Mouse (Mus musculus) kidney, embryonic 15.5 days (tissue): Measurements from ENCODE around the gene Arid5b. TPM values are rescaled to one million over a fixed set of nuclear protein-coding genes. Genes with fewer than 3 reads are reported as not detected.

ENCODE experiments used
- ATAC-seq: fragments of 200-750 bp; cut with Nextera tagmentation; replicated peaks from 2 replicates; pipeline ENCODE4 v1.8.0; 2017; ENCODE audit warnings: moderate TSS enrichment; ENCODE audit not compliant: low FRiP score
- H3K27ac ChIP-seq: fragments of 300-500 bp; sonication (generic); 2 replicates; pipeline ENCODE4 v1.5.1; 2015; ENCODE audit warnings: mild to moderate bottlenecking, inconsistent platforms
- H3K27me3 ChIP-seq: fragments of 300-500 bp; sonication (generic); 2 replicates; pipeline ENCODE4 v1.6.1; 2015; ENCODE audit warnings: inconsistent platforms
- H3K36me3 ChIP-seq: fragments of 300-500 bp; sonication (generic); 2 replicates; pipeline ENCODE4 v1.6.1; 2015; ENCODE audit warnings: inconsistent platforms
- H3K4me1 ChIP-seq: fragments of 300-500 bp; sonication (generic); 2 replicates; pipeline ENCODE4 v1.6.1; 2015; ENCODE audit warnings: inconsistent platforms
- H3K4me2 ChIP-seq: fragments of 300-500 bp; sonication (generic); 2 replicates; pipeline ENCODE4 v1.6.1; 2015; ENCODE audit warnings: moderate library complexity, mild to moderate bottlenecking, inconsistent platforms
- H3K4me3 ChIP-seq: fragments of 300-500 bp; sonication (generic); replicated peaks from 2 replicates; pipeline ENCODE4 v1.5.1; 2015; ENCODE audit warnings: mild to moderate bottlenecking, inconsistent platforms
- H3K9ac ChIP-seq: fragments of 300-500 bp; sonication (generic); 2 replicates; pipeline ENCODE4 v1.6.1; 2015; ENCODE audit warnings: mild to moderate bottlenecking, inconsistent platforms
- H3K9me3 ChIP-seq: fragments of 300-500 bp; sonication (generic); replicated peaks from 2 replicates; pipeline ENCODE4 v1.6.1; 2016; ENCODE audit warnings: inconsistent platforms
- WGBS: fragments of 180-500 bp; shearing (Covaris S2); methylation state at CpG from one replicate; pipeline ENCODE4 v1.1.7; 2015; ENCODE audit warnings: mixed read lengths; 5-methylcytosine and 5-hydroxymethylcytosine counted together
- polyA plus RNA-seq: library from polyadenylated mRNA; unstranded; fragments of >200 nt; fragmentation: Nextera tagmentation; extraction: Ambion mirVana; gene quantifications from 2 replicates; pipeline ENCODE4 v1.2.1, GENCODE M21; 2015

The Arid5b gene
- polyA plus RNA-seq, 1 experiment from 2014 or later = 38.6 TPM

DNA sequence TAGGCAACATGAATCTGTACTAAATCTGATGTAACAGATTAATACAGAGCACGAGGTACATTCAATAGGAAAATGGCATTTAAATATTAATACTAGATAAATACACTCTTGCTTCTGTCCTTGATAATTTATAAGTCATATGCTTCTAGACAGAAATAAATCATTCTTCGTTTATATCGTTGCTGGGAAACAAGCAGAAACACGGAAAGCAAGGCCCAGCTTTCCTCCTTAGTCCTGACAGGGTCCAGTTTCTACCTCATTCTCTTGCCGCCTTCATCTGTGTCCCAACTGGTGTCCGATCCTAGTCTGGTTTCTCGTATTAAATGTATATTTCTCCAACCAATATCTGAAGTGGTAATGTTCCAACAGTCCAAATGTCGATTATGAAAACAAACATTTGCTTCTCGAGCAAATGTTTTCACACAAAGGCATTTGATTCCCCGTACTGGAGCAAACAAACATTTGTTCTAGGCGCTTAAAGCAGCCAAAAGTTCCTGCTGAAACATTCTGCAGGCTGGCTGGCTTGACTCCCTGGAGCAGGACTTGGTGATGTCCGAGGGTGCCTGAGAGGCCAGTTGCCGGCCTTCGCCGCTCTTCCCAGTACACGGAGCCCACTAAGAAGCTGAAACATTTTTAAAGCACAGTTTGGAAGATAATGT, 217.8 kb downstream of the Arid5b start:
- ATAC-seq = no peak

DNA sequence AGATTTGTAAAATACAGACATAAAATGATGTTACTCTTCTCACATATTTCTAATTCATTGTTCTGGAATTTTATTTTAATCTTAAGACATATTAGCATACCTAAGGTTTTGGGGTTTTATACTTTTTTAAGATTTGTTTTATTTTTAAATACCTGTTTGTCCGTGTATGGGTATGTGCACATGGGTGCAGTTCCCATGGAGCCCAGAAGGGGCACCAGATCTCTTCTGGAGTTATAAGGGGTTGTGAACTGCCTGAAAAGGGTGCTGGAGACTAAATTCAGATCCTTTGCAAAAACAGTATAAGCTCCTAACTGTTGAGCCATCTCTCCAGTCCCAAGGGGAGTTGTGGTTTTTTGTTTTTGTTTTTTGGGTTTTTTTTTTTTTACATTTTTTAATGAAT, 220.2 kb downstream of the Arid5b start:
- no peak for ATAC-seq
- H3K9ac ChIP-seq = no peak overlapping the region
- 98% methylated on average over 1 of the region's 1 CpGs for WGBS
- H3K27ac ChIP-seq = no peak overlapping the region
- no peaks in the 10 kb centered on the region for H3K9me3 ChIP-seq
- no peak overlapping the region for H3K4me2 ChIP-seq
- H3K27me3 ChIP-seq = no peaks in the 10 kb centered on the region
- peaks cover 6% of the 10 kb centered on the region; the same call in 1 of the 2 replicates for H3K4me1 ChIP-seq
- H3K36me3 ChIP-seq = no peaks in the 10 kb centered on the region
- no peak overlapping the region for H3K4me3 ChIP-seq

More for the DNA sequence above, 217.8 kb downstream of the Arid5b start:
- WGBS = 34% methylated on average over 16 of the region's 16 CpGs
- H3K4me3 ChIP-seq = no peak overlapping the region
- H3K9ac ChIP-seq = no peak overlapping the region
- H3K36me3 ChIP-seq = no peaks in the 10 kb centered on the region
- H3K27me3 ChIP-seq = no peaks in the 10 kb centered on the region
- peak overlapping the region; percentile 36 for H3K4me2 ChIP-seq
- H3K27ac ChIP-seq = peak overlapping the region; percentile 85
- H3K9me3 ChIP-seq = no peaks in the 10 kb centered on the region
- peaks cover 9% of the 10 kb centered on the region for H3K4me1 ChIP-seq

DNA sequence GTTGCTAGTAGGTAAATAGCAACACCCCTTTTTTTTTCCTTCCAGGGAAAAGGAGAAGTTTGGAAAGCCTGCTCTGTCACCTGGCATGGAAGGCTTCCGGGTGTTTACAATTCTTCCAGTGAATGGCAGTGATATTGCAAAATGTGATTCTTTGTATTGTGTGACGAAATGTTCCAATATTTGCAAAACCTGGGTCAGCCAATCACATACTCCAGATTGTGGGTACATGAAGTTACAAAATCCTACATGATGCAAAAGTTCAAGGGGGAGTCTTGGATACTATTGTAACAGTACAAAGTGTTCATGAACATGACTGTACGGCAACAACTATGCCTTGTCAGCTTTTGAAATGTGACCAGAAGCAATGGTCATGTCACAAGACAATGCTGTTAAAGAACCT, 220.7 kb downstream of the Arid5b start:
- WGBS = 91% methylated on average over 3 of the region's 3 CpGs
- no peak overlapping the region for H3K27ac ChIP-seq
- H3K4me2 ChIP-seq = no peak overlapping the region
- H3K9ac ChIP-seq = no peak overlapping the region
- H3K36me3 ChIP-seq = no peaks in the 10 kb centered on the region
- H3K4me3 ChIP-seq = no peak overlapping the region
- H3K9me3 ChIP-seq = no peaks in the 10 kb centered on the region
- peaks cover 6% of the 10 kb centered on the region; the same call in 1 of the 2 replicates for H3K4me1 ChIP-seq
- H3K27me3 ChIP-seq = no peaks in the 10 kb centered on the region
- ATAC-seq = no peak

DNA sequence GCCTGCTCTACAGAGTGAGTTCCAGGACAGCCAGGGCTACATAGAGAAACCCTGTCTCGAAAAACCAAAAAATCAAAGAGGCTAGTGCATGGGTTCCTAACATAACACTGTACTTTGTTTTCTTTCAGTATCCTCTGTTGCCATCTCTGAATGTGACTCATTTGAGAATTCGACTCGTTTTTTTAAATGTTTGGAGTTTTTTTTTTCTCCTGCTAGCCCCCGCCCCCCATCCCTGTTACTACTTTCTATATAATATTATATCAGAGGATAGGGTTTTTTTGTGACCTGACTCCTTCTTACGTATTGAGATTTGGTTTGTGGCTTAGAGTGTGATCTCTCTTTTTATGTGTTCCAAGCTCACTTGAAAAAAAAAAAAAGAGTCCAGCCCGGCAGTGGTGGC, 223.8 kb downstream of the Arid5b start:
- no peak for ATAC-seq
- Histone ChIP-seq H3K27ac (no peak overlapping the region), H3K9ac (no peak overlapping the region), H3K4me3 (no peak overlapping the region), H3K4me1 (no peaks in the 10 kb centered on the region), H3K4me2 (no peak overlapping the region), H3K9me3 (no peaks in the 10 kb centered on the region), H3K36me3 (no peaks in the 10 kb centered on the region), H3K27me3 (no peaks in the 10 kb centered on the region)
- WGBS = 86% methylated on average over 6 of the region's 6 CpGs

DNA sequence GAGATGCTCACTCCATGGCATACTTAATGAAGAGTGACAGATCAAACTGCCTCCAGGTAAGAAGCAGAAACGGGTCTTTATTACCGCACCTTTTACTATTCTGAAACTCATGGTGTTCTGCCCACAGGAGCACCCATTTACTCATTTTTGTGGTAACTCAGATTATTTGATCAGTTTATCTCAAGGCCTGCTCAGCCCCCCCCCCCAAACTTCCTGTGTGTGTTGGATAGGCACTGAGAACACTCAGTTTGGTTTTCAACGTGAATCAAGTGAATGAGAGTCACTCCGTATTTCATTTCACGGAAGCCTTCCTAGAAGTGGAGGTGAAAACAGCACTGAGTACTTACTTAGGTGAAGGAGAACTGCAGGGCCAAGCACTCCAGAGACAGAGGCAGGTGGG, 224.4 kb downstream of the Arid5b start:
- Histone ChIP-seq H3K9me3 (no peaks in the 10 kb centered on the region), H3K27ac (no peak overlapping the region)

DNA sequence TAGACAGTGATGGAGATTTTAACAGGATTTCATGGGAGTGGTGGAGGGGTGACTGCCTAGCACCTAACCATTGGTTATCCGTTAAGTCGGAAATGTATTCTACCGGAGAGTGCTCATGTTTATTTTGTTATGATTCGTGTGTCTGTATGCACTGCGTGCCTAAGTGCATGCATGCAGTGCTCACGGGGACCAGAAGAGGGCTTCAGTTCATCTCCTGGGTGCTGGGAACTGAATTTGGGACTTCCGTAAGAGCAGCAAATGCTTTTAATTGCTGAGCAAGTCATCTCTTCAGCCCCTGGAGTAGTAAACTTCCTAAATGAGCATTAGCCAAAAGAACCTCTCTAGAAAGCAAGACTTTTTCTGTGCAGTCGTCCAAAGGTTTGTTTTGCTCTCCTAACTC, 226.2 kb downstream of the Arid5b start:
- H3K9me3 ChIP-seq = no peaks in the 10 kb centered on the region
- no peak overlapping the region for H3K4me2 ChIP-seq
- no peaks in the 10 kb centered on the region for H3K27me3 ChIP-seq
- WGBS = 91% methylated on average over 8 of the region's 8 CpGs
- no peak overlapping the region for H3K9ac ChIP-seq
- H3K4me3 ChIP-seq = no peak overlapping the region
- H3K4me1 ChIP-seq = no peaks in the 10 kb centered on the region
- H3K36me3 ChIP-seq = no peaks in the 10 kb centered on the region
- ATAC-seq = no peak
- no peak overlapping the region for H3K27ac ChIP-seq

More for the DNA sequence above, 224.4 kb downstream of the Arid5b start:
- Histone ChIP-seq H3K9ac (no peak overlapping the region), H3K36me3 (no peaks in the 10 kb centered on the region), H3K27me3 (no peaks in the 10 kb centered on the region), H3K4me1 (no peaks in the 10 kb centered on the region), H3K4me2 (no peak overlapping the region), H3K4me3 (no peak overlapping the region)
- WGBS = 78% methylated on average over 5 of the region's 5 CpGs
- ATAC-seq = no peak

DNA sequence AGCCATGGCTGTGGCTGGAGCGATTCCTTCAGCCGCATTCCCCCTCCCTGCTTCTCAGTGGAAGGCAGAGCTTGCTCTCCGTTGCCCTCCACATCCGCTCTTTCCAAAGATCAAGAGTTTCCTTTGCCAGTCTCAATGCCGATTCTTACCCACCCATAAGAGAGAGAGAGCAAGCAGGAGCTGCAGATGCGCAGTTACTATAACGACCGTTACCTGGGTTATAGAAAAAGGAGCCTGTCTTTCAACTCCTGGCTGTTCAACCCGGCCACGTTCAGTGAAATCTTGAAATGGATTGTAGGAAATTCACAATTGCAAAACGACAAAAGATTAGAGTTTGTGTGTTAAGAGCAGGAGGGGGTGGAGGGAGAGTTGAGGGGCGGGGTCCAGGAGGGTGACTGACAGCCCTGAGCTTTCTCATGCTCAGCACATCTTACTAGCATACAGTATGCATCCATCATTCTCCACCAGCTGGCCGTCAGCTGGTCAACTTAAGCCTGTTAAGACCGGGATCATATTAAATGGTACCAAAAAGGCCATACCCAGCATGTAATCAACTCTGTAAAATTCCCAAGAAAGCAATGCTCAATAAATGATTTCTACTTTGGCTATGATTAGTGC, 227.1 kb downstream of the Arid5b start:
- 89% methylated on average over 14 of the region's 14 CpGs for WGBS
- no peak overlapping the region for H3K4me2 ChIP-seq
- ATAC-seq = no peak
- no peak overlapping the region for H3K4me3 ChIP-seq
- H3K4me1 ChIP-seq = no peaks in the 10 kb centered on the region
- H3K27me3 ChIP-seq = no peaks in the 10 kb centered on the region
- no peak overlapping the region for H3K9ac ChIP-seq
- no peaks in the 10 kb centered on the region for H3K9me3 ChIP-seq
- no peaks in the 10 kb centered on the region for H3K36me3 ChIP-seq
- H3K27ac ChIP-seq = no peak overlapping the region

DNA sequence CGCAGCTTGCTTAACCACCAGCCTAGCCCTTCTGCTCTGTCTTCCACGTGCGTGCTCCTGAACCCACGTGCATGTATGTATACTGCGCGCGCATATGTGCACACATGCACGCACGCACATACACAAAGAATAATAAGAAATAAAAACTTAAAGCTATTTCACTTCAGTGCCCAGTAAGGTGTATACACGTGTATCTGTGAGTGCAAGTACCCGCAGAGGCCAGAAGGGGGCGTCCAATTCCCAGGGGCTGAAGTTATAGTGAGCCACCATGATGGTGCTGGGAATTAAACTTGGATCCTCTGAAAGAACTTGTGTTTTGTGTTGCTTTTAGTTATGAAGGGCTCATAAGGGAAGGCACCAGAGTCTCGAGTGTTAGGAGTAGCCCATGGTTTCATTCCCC, 227.7 kb downstream of the Arid5b start:
- Histone ChIP-seq H3K27me3 (no peaks in the 10 kb centered on the region), H3K27ac (no peak overlapping the region), H3K9me3 (no peaks in the 10 kb centered on the region), H3K4me1 (no peaks in the 10 kb centered on the region), H3K4me3 (no peak overlapping the region), H3K9ac (no peak overlapping the region), H3K36me3 (no peaks in the 10 kb centered on the region), H3K4me2 (no peak overlapping the region)
- ATAC-seq = no peak
- WGBS = 91% methylated on average over 13 of the region's 13 CpGs

DNA sequence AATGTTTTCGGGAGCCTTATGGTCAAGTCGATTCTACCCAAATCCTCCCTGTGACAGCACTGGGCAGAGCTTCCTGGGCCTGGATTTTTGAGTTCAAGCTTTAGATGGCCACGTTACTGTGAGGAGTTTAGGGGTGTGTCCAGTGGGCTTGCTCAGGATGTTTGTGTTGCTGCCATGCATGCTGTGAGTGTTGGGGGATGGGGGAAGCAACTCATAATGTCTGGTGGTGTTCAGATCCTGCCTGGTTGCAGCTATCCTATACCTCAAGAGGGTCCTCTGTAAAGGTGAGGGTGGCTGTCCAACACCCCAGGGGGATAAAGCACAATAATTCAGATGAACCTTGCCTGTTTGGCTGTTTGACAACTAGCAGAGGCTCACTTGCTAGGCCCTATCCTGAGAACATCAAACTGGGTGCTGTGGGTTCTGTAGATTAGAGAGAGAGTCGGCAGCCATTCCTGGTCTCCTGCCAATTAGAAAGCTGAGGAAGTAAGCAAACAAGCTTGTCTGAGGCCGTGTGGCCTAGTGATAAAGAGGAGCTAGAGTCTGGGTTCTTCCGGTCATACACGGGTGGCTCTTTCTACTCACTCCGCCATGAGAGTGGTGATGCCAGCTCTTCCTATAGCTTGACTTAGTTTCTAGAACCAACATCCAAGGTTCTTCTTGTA, 229.8 kb downstream of the Arid5b start:
- Histone ChIP-seq H3K27me3 (no peaks in the 10 kb centered on the region), H3K36me3 (no peaks in the 10 kb centered on the region), H3K4me1 (no peaks in the 10 kb centered on the region), H3K9me3 (no peaks in the 10 kb centered on the region), H3K4me3 (no peak overlapping the region), H3K27ac (no peak overlapping the region), H3K4me2 (no peak overlapping the region), H3K9ac (no peak overlapping the region)
- 84% methylated on average over 8 of the region's 8 CpGs for WGBS
- no peak for ATAC-seq

DNA sequence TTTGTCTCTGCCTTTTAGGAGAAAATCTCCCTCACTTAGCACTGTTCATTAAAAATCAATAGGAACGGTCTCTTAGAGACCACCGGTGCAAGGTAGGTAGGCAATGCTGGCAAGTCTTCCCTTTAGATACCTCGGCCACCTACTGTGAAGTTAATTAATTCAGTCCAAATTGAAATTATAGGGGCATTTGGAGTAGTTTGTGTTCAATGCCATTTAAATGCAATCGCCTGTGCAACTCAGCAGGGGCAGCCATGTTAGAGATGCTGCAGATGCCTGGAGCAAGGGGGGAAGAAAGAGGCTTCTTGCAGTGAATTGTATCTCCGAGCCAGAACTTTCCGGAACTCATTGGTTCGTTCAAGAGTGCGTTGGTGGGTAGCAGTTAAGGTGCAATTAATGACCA, 233.7 kb downstream of the Arid5b start:
- no peak overlapping the region for H3K4me2 ChIP-seq
- no peak overlapping the region for H3K9ac ChIP-seq
- no peak overlapping the region for H3K27ac ChIP-seq
- H3K27me3 ChIP-seq = no peaks in the 10 kb centered on the region
- H3K4me3 ChIP-seq = no peak overlapping the region
- H3K36me3 ChIP-seq = peaks cover 6% of the 10 kb centered on the region; the same call in 1 of the 2 replicates
- 92% methylated on average over 8 of the region's 8 CpGs for WGBS
- no peaks in the 10 kb centered on the region for H3K4me1 ChIP-seq
- ATAC-seq = no peak
- no peaks in the 10 kb centered on the region for H3K9me3 ChIP-seq

DNA sequence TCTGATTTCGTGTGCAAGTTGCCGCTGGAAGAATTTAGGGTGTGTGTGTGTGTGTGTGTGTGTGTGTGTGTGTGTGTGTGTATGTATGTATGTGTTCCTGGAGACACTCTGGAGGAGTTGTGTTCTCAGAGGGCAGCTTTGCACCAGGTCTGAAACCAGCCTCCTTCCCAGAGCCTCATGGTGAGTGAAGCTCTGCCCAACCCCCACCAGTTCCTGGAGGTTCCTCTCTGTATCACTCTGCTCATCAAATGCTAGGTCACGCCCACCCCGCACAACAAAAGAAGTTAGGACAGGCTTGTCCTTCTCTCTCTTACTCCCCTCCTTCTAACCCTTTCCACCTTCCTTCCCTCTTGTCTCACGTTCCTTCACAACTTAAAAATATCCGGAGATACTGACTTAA, 234.6 kb downstream of the Arid5b start:
- Histone ChIP-seq H3K9me3 (no peaks in the 10 kb centered on the region), H3K9ac (no peak overlapping the region), H3K4me1 (no peaks in the 10 kb centered on the region), H3K27me3 (no peaks in the 10 kb centered on the region), H3K4me3 (no peak overlapping the region), H3K36me3 (peaks cover 6% of the 10 kb centered on the region; the same call in 1 of the 2 replicates), H3K27ac (no peak overlapping the region), H3K4me2 (no peak overlapping the region)
- 43% methylated on average over 6 of the region's 6 CpGs for WGBS
- no peak for ATAC-seq
